Mouse (Mus musculus) bone marrow macrophage, adult 2 months (primary cell): ENCODE measurements around the gene Gp1bb.

Source experiments
- CTCF ChIP-seq: IDR thresholded peaks from 2 replicates; pipeline ENCODE4 v1.5.1; 2012; ENCODE audit warnings: low read depth, mild to moderate bottlenecking, low read length, moderate library complexity
- POLR2A ChIP-seq: IDR thresholded peaks from 2 replicates; pipeline ENCODE4 v1.6.1; 2012; ENCODE audit warnings: mild to moderate bottlenecking, low read depth, low read length, borderline replicate concordance

DNA sequence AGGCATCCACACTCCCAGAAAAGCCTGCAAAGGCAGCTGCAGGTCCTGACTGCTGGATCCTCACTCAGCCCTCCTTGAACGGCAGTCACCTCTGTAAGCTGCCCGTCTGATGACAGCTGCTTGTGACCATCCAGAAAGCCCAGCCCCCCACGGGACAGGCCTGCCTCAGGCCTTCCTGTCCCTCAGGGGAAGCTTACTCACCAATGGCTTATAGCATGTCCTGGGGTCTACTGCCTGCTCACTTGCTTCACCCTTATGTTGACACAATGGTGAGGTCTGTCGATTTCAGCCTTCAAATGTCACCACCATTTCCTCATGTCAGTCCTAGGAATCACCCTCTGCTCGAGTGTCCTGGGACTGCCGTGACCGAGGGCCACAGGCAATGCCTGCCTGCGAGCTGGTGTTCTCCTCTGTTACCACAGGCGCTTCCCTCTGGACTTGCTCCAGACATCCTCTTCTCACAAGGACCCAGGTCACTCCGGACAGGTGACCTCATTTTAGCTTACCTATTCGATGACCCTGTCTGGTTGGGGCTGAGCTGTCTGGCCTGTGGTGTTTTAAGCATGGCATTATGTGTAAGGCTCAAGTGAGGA, 21.3 kb upstream of the Gp1bb start:
- TF ChIP-seq CTCF (no peak), POLR2A (no peak)
